Mouse (Mus musculus) embryonic facial prominence, embryonic 13.5 days (tissue): ENCODE measurements at regions not wholly inside any gene's neighbourhood (a gene's known extent, or its start where the extent isn't known, plus 50 kb on each side); places are given as distances from the start of the nearest gene placed in this dataset.

Experiments used
- ATAC-seq: fragments of 200-750 bp; cut with Nextera tagmentation; 2 replicates; pipeline ENCODE4 v1.8.0; 2017; ENCODE audit warnings: low read depth; ENCODE audit not compliant: insufficient number of reproducible peaks, insufficient read depth, low FRiP score, low TSS enrichment
- H3K27ac ChIP-seq: fragments of 300-500 bp; sonication (generic); 2 replicates; pipeline ENCODE4 v1.5.1; 2015; ENCODE audit warnings: moderate library complexity, mild to moderate bottlenecking, inconsistent platforms
- H3K27me3 ChIP-seq: fragments of 300-500 bp; sonication (generic); 2 replicates; pipeline ENCODE4 v1.6.1; 2015; ENCODE audit warnings: mild to moderate bottlenecking, inconsistent platforms
- H3K36me3 ChIP-seq: fragments of 300-500 bp; sonication (generic); 2 replicates; pipeline ENCODE4 v1.6.1; 2015; ENCODE audit warnings: mild to moderate bottlenecking, inconsistent platforms
- H3K4me1 ChIP-seq: fragments of 300-500 bp; sonication (generic); 2 replicates; pipeline ENCODE4 v1.6.1; 2015; ENCODE audit warnings: inconsistent platforms
- H3K4me2 ChIP-seq: fragments of 300-500 bp; sonication (generic); 2 replicates; pipeline ENCODE4 v1.6.1; 2015; ENCODE audit warnings: moderate library complexity, mild to moderate bottlenecking, inconsistent platforms
- H3K4me3 ChIP-seq: fragments of 300-500 bp; sonication (generic); 2 replicates; pipeline ENCODE4 v1.5.1; 2015; ENCODE audit warnings: mild to moderate bottlenecking, inconsistent platforms
- H3K9ac ChIP-seq: fragments of 300-500 bp; sonication (generic); 2 replicates; pipeline ENCODE4 v1.6.1; 2015; ENCODE audit warnings: mild to moderate bottlenecking, inconsistent platforms
- H3K9me3 ChIP-seq: fragments of 300-500 bp; sonication (generic); 2 replicates; pipeline ENCODE4 v1.6.1; 2016; ENCODE audit warnings: inconsistent platforms
- WGBS: fragments of 180-500 bp; shearing (Covaris S2); methylation state at CpG from one replicate; pipeline ENCODE4 v1.1.7; 2015; ENCODE audit warnings: mixed read lengths; 5-methylcytosine and 5-hydroxymethylcytosine counted together

DNA sequence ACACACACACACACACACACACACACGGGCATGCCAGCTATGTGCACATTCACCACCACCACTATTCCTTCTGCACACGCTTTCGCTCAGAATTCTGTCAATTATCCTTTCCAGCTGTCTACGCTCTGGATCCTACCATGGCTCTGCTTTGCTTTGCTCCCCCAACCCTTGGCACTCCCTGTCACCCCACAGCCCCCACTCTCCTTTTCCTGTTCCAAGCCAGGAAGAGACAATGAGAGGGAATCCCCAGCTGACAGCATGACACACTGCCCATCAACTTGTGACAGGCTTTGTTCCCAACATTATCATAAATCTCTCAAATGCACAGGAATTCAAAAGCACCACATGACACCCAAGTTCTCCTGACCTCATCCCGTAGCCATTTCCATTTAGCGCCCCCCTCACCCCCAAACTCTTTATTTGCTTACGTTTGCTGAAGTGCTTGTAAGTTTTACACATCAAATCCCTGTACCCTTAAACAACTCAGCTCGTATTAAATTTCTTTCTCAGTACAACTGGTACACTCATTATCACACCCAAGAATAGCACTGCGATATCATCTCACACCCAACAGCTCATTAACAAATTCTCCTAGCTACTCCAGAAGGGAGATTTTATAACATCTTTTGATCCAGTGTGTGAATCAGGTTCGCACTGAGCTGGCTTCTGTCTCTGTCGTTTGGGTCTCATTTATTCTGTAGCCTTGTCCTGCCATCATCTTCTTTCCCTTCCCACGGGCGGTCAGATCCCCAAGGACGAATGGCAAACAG, 140.3 kb downstream of the Ptpn20 start:
- Histone ChIP-seq H3K9me3 (no peaks in the 10 kb centered on the region), H3K27me3 (peaks cover 17% of the 10 kb centered on the region), H3K4me3 (no peak overlapping the region), H3K4me1 (peaks cover 12% of the 10 kb centered on the region), H3K27ac (no peak overlapping the region), H3K36me3 (no peaks in the 10 kb centered on the region), H3K4me2 (no peak overlapping the region), H3K9ac (no peak overlapping the region)
- WGBS: 67% methylated on average over 14 of the region's 14 CpGs
- ATAC-seq: no peak

GRCm38 (mm10) chr14:33732698-33733097, 143.7 kb downstream of the Ptpn20 start:
- Histone ChIP-seq H3K36me3 (no peaks in the 10 kb centered on the region), H3K27me3 (peaks cover 23% of the 10 kb centered on the region), H3K9me3 (no peaks in the 10 kb centered on the region), H3K4me2 (no peak overlapping the region), H3K4me3 (no peak overlapping the region), H3K4me1 (peaks cover 12% of the 10 kb centered on the region), H3K9ac (no peak overlapping the region), H3K27ac (no peak overlapping the region)
- no peak for ATAC-seq
- 54% methylated on average over 5 of the region's 5 CpGs for WGBS

DNA sequence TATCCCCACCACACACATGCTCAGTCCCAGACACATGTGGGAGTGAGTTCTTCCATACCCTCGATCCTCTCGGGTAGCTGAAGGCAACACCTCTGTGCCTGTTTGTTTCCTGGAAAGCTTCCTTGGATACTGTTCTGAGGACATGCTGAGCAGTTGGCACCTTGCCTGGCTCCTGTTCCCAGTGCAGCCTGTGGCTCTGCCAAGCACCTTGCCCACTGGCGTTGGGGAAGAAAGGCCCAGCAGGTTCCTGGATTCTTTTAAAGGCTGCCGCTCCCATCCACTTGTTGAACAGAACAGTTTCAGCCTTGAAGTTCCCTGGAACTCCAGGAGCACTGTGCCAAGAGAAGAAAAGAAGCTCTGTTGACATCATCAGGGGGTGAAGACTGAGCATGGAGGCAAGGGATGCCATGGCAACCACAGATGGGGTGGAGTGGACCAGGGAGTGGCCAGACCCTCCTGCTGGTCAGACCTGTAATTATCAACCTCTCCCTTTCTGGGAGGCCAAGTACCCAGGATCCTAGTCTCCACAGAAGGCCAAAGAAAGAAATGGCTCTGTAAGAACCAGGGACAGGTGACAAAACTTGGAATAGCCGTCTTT, 145.5 kb downstream of the Ptpn20 start:
- no peak for ATAC-seq
- 74% methylated on average over 5 of the region's 5 CpGs for WGBS
- no peak overlapping the region for H3K4me3 ChIP-seq
- H3K9ac ChIP-seq: no peak overlapping the region
- no peaks in the 10 kb centered on the region for H3K9me3 ChIP-seq
- H3K27ac ChIP-seq: no peak overlapping the region
- no peak overlapping the region for H3K4me2 ChIP-seq
- H3K36me3 ChIP-seq: no peaks in the 10 kb centered on the region
- peaks cover 27% of the 10 kb centered on the region for H3K27me3 ChIP-seq
- peaks cover 15% of the 10 kb centered on the region for H3K4me1 ChIP-seq

- no peak overlapping the region for H3K4me3 ChIP-seq
- no peak for ATAC-seq
- H3K4me1 ChIP-seq: peaks cover 11% of the 10 kb centered on the region
- H3K4me2 ChIP-seq: no peak overlapping the region
- H3K9me3 ChIP-seq: no peaks in the 10 kb centered on the region
- peaks cover 30% of the 10 kb centered on the region for H3K27me3 ChIP-seq
- WGBS: 83% methylated on average over 3 of the region's 3 CpGs
- H3K9ac ChIP-seq: no peak overlapping the region
- no peaks in the 10 kb centered on the region for H3K36me3 ChIP-seq
- H3K27ac ChIP-seq: no peak overlapping the region
Observed at GRCm38 (mm10) chr14:33735653-33736052, 146.6 kb downstream of the Ptpn20 start.

DNA sequence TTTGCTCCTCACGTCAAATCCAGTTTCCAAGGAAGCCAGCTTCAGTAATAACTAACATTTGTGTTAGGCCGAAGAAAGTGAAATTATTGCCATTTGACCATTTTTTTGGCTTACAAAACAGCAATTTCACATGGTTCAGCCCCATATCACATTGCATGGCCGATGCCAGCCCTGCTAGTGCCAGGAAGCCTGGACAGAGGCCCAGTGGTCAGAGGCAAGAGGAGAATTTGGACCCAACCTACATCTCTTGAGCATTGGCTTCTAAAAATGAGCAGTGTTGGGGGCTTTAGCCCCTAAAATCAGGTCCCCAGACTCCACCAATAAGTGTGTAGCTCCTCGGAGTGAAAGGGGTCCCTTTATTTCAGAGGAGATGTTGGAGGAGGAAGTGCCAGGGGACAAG, 157.2 kb downstream of the Ptpn20 start:
- 64% methylated on average over 4 of the region's 4 CpGs for WGBS
- H3K27me3 ChIP-seq: peaks cover 2% of the 10 kb centered on the region; the same call in 1 of the 2 replicates
- no peak for ATAC-seq
- H3K9ac ChIP-seq: no peak overlapping the region
- no peak overlapping the region for H3K4me3 ChIP-seq
- no peaks in the 10 kb centered on the region for H3K9me3 ChIP-seq
- 0 out of 2 replicates have a peak, but pooled peaks cover 5% of the 10 kb centered on the region for H3K4me1 ChIP-seq
- no peaks in the 10 kb centered on the region for H3K36me3 ChIP-seq
- H3K4me2 ChIP-seq: no peak overlapping the region
- no peak overlapping the region for H3K27ac ChIP-seq

GRCm38 (mm10) chr14:33759656-33760055, 163.7 kb upstream of the Gdf10 start:
- Histone ChIP-seq H3K9me3 (peaks cover 4% of the 10 kb centered on the region; the same call in 1 of the 2 replicates), H3K36me3 (no peaks in the 10 kb centered on the region), H3K4me1 (peaks cover 34% of the 10 kb centered on the region), H3K27me3 (no peaks in the 10 kb centered on the region), H3K9ac (no peak overlapping the region), H3K4me3 (no peak overlapping the region), H3K27ac (peak overlapping the region; percentile 64; the same call in 1 of the 2 replicates), H3K4me2 (no peak overlapping the region)
- WGBS: 53% methylated on average over 7 of the region's 7 CpGs
- ATAC-seq: no peak

- Histone ChIP-seq H3K4me2 (no peak overlapping the region), H3K36me3 (no peaks in the 10 kb centered on the region), H3K27me3 (no peaks in the 10 kb centered on the region), H3K27ac (peak overlapping the region; percentile 45), H3K4me3 (no peak overlapping the region), H3K9me3 (no peaks in the 10 kb centered on the region), H3K9ac (no peak overlapping the region), H3K4me1 (peaks cover 34% of the 10 kb centered on the region)
- no peak for ATAC-seq
- WGBS: 13% methylated on average over 3 of the region's 3 CpGs
Observed at GRCm38 (mm10) chr14:33763641-33764046, 159.7 kb upstream of the Gdf10 start.

DNA sequence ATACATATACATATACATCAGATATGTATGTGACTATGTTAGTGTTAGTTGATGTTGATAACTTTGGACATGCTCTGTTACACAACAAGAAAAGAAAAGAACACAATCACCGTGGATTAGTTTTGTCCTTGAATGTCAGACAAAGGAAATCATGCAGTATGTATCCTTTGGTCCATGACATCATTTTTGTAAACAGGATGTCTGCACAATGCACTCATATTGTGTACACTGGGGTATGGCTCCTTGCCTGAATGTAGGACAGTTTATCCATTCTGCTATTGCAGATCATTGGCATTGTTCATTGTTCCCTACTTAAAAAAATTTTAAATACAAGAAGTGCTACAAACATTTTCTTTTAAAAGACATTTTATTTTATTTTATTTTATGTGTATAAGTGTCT, 157.6 kb upstream of the Gdf10 start:
- H3K9me3 ChIP-seq: no peaks in the 10 kb centered on the region
- H3K4me1 ChIP-seq: peaks cover 20% of the 10 kb centered on the region
- no peak overlapping the region for H3K27ac ChIP-seq
- H3K36me3 ChIP-seq: no peaks in the 10 kb centered on the region
- H3K9ac ChIP-seq: no peak overlapping the region
- no peaks in the 10 kb centered on the region for H3K27me3 ChIP-seq
- no peak overlapping the region for H3K4me3 ChIP-seq
- no peak for ATAC-seq
- WGBS: 81% methylated on average over 1 of the region's 1 CpGs
- no peak overlapping the region for H3K4me2 ChIP-seq

GRCm38 (mm10) chr14:33772374-33772773, 151.0 kb upstream of the Gdf10 start:
- Histone ChIP-seq H3K36me3 (no peaks in the 10 kb centered on the region), H3K9ac (no peak overlapping the region), H3K4me1 (no peaks in the 10 kb centered on the region), H3K9me3 (no peaks in the 10 kb centered on the region), H3K4me2 (no peak overlapping the region), H3K27me3 (no peaks in the 10 kb centered on the region), H3K27ac (no peak overlapping the region), H3K4me3 (no peak overlapping the region)
- WGBS: 74% methylated on average over 3 of the region's 3 CpGs
- no peak for ATAC-seq

DNA sequence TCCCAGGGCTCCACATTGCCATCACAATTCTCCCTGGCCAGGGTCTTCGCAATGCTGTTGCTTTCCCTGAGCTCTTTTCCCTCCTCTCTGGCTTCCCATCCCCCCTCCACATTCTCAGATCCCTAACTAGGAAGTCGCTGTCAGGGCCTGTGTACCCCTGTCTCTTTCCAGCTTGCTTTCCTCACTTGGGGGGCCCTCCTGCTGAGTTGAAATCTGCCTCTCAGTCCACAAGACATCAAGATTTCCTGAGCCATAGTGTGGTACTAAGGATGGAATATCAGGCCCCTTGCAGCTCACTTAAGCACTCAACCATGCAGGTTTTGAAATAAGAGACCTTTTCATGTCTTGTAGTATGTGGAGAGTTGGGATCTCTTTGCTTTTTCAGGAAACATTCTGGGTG, 133.8 kb upstream of the Gdf10 start:
- H3K27ac ChIP-seq: no peak overlapping the region

GRCm38 (mm10) chr14:33794262-33794661, 129.1 kb upstream of the Gdf10 start:
- no peak for ATAC-seq
- Histone ChIP-seq H3K9ac (no peak overlapping the region), H3K4me3 (no peak overlapping the region), H3K27me3 (peaks cover 12% of the 10 kb centered on the region; the same call in 1 of the 2 replicates), H3K4me1 (peaks cover 29% of the 10 kb centered on the region), H3K9me3 (no peaks in the 10 kb centered on the region), H3K27ac (no peak overlapping the region), H3K36me3 (no peaks in the 10 kb centered on the region), H3K4me2 (no peak overlapping the region)
- 79% methylated on average over 3 of the region's 3 CpGs for WGBS

More for the DNA sequence above, 133.8 kb upstream of the Gdf10 start:
- H3K4me3 ChIP-seq: no peak overlapping the region
- WGBS: 36% methylated on average over 2 of the region's 2 CpGs
- H3K4me2 ChIP-seq: no peak overlapping the region
- H3K4me1 ChIP-seq: peaks cover 7% of the 10 kb centered on the region; the same call in 1 of the 2 replicates
- no peaks in the 10 kb centered on the region for H3K36me3 ChIP-seq
- H3K9me3 ChIP-seq: no peaks in the 10 kb centered on the region
- 0 out of 2 replicates have a peak, but pooled peaks cover 5% of the 10 kb centered on the region for H3K27me3 ChIP-seq
- ATAC-seq: no peak
- no peak overlapping the region for H3K9ac ChIP-seq
